Mouse (Mus musculus): ENCODE measurements around the gene Smox. TPM values are rescaled to one million over a fixed set of nuclear protein-coding genes. Genes with fewer than 3 reads are reported as not detected.
"Not testable (repeated sequence)": the region's sequence is repeated elsewhere in the genome, so short reads cannot be mapped to it uniquely, and the experiment has no call there.

Gene Smox
- total RNA-seq (2021), result 100 to 1,000 TPM in 1 of 2 experiments, 10 to 100 TPM in 1; 86.0 to 120 TPM
- long read RNA-seq, experiment 1, transcript Smox-201 (7 exons, 2,270 nt), result major isoform, 95 of 387 reads
- long read RNA-seq, experiment 1, transcript Smox-207 (8 exons, 2,170 nt), result minor isoform, 5 of 387 reads
- long read RNA-seq, experiment 1, transcript Smox-203 (8 exons, 1,617 nt), result minor isoform, 5 of 387 reads
- long read RNA-seq, experiment 1, transcript Smox-213 (2 exons, 720 nt), result minor isoform, 8 of 387 reads
- long read RNA-seq, experiment 1, partial matches to known transcripts, result 29 of 387 reads
- long read RNA-seq, experiment 1, other reads (novel, unspliced or antisense), result 235 of 387 reads
- long read RNA-seq, experiment 2, transcript Smox-201 (7 exons, 2,270 nt), result major isoform, 35 of 82 reads
- long read RNA-seq, experiment 2, partial matches to known transcripts, result 8 of 82 reads
- long read RNA-seq, experiment 2, other reads (novel, unspliced or antisense), result 25 of 82 reads

DNA sequence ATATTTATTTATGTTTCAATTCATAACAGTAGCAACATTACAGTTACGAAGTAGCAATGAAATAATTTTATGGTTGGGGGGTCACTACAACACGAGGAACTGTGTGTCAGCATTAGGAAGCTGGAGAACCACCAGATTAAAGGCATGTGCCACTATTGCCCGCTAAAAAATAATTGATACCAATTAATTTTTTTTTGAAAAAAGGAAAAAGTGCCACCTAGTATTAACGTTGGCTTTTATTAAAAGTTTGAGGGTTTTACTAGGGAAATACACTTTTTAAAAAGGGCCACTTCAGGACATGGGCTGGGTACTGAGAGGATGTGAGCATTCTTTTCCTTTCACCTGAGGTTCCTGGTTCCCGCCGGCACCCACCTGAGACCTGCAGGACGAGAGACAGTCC, at the start of gene Smox:
Gene Smox (plus strand): TSS at position 301 of the 400 bp plus-strand sequence.
- no peak for DNase-seq (ENCODE audit: low spot score)

DNA sequence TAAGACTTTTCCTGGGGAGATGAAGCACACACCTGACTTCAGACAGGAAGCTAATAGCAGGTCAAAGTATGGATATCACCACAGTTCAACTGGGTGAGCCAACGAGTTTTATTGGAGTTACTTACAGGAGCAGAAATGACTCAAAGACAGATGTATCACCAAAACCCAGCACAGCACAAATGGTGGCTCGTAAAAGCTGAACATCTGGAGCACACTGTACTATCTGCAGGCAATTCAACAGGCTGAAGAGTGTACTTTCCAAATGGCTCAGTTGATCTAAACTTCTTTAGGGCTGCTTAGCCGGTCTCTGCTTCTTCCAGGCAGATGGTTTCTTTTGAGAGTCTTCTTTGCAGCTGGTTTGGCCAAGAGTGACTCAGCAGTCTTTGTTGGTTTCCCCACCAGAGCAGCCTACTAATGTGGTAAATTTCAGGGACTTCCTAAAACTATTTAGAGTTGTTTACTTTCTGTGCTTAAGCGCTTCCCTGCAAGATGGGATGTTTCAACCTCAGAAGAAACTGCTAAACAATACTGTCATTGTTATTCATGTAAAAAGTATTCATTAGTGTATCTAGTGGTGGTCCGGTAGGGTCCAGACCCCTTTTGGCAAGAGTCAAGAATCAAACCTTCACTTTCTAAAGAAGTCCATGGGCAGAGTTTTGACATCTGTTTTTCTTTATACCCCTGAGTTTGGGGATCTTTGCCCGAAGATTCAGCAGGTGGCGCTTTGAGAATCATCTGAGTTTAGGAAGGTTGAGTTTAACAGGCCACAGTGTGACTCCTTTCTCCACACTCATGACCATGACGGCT, 48.0 kb upstream of the Smox start:
- DNase-seq (ENCODE audit: low spot score), result no peak

DNA sequence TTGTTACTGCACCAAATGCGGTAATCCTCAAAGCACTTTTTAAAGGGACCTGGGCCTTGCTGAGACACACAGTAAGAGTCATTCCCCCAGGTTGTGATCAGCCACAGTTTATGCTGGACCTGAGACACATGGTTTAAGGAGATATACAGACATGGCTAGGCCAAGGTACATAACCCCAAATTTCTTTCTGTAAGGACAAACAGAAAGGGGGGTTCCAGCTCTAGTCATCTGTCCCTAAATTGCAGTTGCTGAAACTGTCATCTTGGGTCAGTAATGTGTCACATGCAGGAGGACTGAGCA, 47.5 kb upstream of the Smox start:
- DNase-seq (ENCODE audit: low spot score), result no peak

DNA sequence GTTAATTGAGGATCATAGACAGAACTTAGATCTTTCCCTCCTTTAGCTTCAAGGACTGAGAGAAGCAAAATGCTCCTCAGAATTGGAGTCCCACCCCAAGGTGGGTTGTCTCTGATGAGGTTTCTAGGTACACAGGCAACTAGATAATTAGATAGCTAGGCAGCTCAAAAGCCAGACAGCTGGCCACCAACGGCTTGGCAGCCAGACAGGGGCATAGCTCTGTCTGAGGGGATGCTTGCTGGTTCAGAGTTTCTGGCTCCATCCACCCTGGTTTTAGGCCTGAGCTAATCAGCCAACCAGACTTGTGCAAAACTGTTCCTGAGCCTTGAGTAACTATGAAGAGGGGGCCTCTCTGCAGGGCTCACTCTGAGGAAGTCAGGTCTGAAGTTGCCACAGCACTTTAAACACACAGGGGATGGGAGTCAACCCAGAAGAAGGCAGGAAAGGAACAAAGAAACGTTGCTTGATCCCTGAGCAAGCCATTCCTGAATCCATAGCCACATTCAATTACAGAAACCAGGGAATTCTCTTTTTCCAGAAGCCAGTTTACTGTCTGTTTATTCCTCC, 44.8 kb upstream of the Smox start:
- DNase-seq (ENCODE audit: low spot score), result no peak

DNA sequence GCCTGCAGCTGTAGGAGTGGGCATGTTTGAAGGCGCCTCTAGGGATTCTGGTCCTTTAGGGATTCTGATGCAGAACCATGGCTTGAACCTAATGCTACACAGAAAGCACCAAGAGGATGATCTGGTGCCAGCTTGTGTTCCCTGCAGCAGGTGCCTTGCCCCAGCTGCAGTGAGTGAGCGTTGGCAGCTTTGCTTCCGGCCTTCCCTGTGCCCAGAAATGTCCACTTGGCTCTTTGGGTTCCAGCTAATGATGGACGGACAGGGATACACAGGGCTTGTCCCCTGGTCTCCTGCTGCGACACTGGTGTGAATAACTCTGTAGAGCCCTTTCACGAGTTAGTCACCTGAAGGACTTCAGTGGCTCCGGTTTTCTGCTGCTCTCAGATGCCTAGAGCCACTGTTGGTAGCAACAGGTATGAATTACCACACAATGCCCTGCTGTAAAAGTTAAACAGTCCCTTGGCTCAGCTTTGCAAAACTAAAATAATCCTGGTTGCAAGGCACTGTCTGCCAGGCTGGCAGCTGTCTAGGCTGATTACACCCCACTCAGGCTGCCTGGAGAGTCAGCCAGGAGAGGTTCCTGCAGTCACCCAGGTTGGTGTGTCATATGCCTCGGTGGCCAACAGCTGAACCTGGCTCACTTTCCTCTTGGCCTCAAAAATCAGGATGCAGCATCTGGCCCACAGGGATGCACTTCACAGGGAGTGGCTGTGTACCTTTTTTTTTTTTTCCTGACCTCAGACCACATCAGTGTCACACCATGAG, 43.5 kb upstream of the Smox start:
- peak; percentile 61 for DNase-seq (ENCODE audit: low spot score)

DNA sequence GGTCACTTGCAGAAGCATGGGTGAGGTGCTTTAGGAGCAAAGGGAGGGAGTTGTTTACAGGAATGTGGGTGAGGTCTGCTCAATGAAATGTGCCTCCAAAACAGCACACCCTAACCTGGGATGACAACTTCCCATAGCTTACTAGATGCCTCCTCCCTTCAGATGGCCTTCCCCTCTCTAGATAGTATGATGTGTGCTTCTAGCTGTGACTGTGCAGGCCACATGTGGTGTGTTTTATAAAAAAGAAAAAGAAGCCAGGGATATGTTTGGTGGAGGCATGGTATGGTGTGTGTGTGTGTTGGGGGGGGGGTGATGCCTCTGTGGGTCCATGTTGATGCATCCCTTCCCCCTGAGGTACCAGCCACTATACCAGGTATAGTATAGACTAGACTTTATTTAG, 42.9 kb upstream of the Smox start:
- DNase-seq (ENCODE audit: low spot score), result no peak

DNA sequence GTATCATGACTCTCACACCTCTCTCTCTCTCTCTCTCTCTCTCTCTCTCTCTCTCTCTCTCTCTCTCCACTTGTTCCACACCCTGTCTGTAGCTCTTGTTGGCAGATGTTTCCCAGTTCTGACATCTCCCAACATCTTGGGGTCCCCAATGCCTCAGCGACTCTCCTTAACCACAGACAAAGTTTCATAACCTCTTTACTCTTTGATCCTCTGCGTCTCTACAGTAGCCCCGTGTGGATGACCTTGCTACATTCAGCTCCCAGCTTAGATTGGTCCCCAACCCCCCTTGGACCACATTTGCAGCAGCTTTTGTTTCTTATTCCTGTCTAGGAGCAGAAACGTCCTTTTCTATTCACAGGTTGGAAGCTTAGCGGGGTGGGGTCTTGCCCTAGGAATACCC, 41.6 kb upstream of the Smox start:
- DNase-seq (ENCODE audit: low spot score), result no peak

DNA sequence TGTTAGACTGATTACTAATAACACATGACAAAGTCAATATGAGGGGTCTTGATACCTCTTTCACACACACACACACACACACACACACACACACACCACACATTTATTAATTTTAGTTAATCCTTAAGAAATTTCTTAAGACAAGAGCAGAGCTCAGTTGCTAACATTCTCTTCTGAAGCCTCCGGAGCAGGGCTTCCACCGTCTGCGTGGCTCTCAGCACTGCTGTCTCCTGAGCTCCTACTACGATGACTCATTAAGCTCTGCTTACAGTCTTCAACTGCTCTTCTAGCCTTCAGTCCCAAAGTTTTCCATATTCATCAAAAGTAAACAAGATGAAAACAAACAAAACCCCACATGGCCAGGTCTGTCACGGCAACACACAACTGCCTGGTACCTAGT, 40.8 kb upstream of the Smox start:
- DNase-seq (ENCODE audit: low spot score), result no peak

DNA sequence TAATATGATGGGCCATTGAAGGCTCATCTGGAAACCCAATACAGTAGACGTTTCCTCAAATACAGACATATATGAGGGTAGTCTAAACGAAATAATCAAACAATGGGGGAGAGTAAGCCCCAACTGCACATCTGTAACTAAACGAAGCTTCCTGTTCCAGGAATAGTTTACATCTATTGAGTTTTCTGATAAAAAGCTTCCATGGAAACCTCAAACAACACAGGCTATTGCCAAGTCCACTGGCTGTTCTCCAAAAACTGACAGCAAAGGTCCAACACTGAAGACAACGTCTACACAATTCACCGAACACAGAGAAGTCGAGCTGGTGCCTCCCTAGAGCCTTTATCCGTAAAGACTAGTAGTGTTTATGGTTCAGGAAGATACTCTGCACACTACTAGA, 33.6 kb upstream of the Smox start:
- DNase-seq (ENCODE audit: low spot score), result no peak

DNA sequence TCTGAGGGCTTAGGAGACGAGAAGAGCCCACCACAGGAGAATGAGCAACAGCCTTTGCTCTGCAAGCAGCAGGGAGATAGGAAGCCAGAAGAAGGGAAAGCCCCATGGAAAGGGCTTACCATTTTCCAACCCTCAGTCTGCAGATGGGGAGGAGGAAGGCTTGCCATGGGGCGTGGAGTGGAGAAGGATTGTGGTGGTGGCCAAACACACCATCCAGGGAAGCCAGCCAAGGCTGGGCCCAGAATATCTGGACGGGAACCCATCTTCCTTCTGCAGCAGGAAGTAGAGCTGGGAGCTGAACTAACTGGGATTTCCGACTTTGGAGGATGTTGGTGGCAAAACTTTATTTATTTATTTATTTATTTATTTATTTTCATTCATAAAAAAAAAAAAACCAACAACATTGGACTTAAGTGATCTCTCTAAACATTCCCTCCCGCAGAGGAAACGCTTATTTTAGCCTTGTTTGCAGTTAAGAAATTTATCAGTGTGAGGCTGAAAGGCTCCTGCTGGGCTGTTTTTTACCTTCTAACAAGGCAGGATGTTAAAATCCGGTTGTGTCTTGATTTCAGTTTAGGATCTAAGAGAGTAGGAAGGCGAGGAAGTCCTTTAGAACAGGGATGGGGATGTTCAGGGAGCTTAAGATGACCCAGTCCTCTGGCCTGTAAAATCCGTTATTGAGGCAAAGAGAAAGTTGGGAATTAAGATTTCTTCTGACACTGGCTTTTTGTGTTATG, 30.2 kb upstream of the Smox start:
- peak; percentile 36 for DNase-seq (ENCODE audit: low spot score)

DNA sequence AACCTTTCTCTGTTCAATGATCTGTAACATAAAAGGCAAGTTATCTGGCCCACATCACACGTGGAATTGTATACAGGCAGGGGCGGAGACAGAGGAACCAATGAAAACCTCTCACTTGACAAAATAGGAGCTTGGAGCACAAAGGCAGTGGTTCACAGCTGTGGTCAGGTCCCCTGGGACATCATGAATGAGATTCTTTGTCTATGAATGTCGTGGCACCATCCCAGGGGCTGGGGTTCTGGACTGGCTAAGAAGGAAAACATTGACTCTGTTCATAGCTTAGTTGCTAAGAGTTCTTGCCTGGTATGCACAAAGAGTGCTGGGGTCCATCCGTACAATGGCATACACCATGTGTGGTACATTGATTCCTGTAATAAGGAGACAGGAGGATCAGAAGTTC, 28.3 kb upstream of the Smox start:
- DNase-seq (ENCODE audit: low spot score), result no peak

DNA sequence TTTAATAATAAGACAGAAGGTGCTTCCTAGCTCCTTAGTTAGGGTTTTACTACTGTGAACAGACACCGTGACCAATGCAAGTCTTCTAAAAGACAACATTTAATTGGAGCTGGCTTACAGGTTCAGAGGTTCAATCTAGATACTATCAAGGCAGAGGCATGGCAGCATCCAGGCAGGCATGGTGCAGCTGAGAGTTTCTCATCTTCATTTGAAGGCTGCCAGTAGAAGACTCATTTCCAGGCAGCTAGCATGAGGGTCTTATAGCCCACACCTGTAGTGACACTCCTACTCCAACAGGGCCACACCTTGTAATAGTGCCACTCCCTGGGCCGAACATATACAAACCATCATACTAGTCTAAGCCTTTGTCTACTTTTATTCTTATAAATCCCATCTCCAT, 27.1 kb upstream of the Smox start:
- DNase-seq (ENCODE audit: low spot score), result no peak

DNA sequence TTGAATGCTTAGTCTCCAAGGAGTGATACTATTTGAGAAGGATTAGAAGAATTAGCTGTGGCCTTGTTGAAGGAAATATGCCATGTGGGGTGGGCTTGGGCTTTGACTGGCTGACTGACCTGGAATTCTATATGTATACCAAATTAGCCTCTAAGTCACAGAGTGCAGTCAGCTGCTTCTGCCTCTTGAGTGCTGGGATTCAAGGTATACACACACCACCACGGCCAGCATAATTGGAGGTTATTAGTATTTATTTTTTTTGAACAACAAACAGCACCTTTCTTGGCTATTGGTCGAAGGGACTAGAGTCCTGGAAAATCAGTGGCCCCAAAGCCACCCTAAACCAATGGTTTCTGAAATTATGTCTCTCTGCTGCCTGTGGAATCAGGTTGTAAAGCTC, 24.6 kb upstream of the Smox start:
- no peak for DNase-seq (ENCODE audit: low spot score)

DNA sequence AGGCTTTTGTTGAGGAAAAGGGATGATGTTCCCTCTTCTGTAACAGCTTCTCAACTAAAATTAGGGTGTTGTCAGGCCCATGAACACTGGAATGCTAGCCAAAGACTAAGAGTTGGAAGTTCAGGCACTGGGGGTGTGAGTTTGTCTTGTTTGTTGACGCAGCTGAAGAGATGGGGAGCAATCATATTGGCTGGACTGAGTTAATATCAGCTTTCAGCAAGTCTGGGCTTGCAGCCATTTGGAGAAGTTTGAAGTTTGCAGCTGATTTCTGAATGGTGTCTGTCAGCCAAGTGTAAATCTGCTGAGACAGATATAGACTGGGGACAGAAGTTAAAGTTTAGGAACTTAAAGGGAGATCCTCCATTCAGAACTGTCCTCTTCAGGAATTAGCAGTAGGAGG, 21.4 kb upstream of the Smox start:
- peak; percentile 81 for DNase-seq (ENCODE audit: low spot score)

DNA sequence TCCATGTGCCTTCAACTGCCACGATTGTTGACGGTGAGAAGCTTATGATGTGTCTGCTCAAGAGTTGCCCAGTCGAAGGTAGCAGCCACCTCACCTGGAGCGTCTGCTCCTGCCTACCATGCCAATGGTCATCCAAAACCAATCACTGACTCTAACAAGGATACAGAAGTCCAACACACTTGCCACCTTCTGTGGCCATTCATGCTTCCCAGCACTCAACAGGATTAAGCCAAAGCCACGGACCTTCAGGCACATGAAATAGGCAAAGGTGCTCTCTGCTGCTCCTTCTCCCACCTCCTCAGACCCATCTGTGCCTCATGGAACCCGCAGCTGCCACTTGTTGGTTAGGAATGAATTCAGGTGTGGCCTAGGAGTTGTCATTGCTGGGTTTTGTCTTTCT, 17.5 kb upstream of the Smox start:
- no peak for DNase-seq (ENCODE audit: low spot score)

DNA sequence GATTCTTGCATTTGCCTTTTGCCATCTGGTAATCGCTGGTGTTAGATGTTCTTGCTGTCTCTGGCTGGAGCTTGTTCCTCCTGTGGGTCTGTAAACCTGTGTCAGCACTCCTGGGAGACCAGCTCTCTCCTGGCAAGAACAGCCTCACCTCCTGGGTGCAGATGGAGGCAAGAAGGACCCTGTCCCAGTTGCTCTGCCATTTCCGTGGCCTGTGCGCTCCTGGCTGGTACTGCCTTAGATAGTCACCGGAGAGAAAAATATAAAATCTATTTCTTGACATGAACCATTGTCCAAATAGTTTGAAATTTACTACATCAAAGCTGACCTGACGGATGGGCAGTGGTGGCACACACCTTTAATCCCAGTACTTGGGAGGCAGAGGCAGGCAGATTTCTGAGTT, 14.2 kb upstream of the Smox start:
- DNase-seq (ENCODE audit: low spot score), result not testable (repeated sequence)

DNA sequence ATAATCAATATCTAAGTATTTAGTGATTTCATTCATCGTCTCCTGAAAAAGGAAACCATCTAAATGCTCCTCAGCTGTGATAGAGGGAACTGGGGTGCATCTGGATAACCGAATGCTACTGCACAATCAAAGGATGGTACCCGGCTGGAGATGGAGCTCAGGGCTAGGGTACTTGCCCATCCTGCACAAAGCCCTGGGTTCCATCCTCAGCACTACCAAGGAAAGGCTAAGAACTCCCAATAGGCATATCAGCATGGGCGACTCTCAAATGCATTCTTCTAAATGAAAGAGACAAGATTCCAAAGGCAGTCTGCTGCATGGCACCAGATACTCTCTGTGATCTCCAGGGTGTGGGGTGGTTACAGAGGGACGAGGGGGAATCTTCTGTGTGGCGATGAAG, 13.4 kb upstream of the Smox start:
- DNase-seq (ENCODE audit: low spot score), result no peak

DNA sequence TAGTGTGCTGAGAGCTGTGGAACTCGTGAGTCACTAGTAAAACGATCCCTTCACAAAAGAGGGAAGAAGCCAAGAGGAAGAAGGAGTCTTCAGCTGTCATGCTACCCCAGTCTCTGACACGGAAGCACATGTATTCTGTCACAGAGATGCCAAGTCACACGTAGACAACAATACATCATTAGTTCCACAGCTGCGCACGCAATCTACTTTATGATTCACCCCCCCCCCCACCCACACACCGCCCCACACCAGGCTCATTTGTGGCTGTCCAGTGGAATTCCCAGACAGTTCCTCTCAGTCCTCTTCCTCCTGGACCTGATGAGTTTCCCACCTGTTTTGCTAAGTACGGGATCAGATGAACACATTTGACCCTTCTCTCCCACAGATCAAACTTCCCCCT, 12.9 kb upstream of the Smox start:
- no peak for DNase-seq (ENCODE audit: low spot score)

DNA sequence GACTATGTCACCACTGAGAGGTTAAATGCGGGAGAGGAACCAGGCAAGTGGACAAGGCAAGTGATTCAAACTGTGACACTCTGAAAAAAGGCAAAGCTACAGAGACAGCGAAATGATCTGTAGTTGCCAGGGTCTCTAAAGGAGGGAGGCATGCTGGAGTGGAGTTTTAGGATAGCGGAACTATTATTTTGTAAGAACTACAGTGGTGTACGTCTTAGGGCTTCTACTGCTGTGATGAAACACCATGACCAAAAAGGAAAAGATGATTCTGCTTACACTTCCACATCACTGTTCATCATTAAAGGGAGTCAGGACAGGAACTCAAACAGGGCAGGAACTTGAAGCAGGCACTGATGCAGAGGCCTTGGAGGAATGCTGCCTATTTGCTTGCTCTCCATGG, 12.4 kb upstream of the Smox start:
- DNase-seq (ENCODE audit: low spot score), result no peak

DNA sequence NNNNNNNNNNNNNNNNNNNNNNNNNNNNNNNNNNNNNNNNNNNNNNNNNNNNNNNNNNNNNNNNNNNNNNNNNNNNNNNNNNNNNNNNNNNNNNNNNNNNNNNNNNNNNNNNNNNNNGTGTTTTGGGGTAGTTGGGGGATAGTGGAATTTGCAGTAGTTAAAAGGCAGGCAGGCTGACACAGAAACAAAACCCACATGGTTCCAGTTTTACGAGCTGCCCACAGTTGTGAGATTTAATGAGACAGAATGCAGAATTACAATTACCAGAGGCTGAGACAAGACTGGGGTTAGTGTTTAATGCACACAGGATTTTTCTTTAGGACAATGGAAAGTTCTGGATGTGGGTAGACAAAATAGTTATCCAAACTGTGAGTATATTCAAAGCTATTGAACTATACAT, 9.6 kb upstream of the Smox start:
- DNase-seq (ENCODE audit: low spot score), result no peak

DNA sequence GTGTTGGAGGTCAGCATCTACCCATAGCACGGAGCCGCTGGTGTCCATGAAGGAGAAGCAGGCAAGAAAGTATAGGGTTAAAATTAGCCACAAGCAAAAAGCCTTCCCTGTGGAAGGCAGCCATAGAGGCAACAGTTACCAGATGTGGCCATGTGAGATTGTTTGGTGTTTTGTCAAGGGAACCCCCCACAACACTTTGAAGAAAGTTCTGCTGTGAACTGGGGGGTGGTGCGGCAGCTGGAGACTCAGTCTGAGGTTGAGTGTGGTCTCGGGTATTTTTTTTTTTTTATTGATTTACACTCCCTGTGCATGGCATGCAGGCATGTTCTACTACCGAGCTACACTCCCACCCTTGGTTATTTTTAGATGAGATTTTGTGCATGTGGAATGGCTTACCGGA, 8.8 kb upstream of the Smox start:
- no peak for DNase-seq (ENCODE audit: low spot score)
